Mouse (Mus musculus) MEL (cell line): ENCODE data around the gene Vps53. TPM values are rescaled to one million over a fixed set of nuclear protein-coding genes. Genes with fewer than 3 reads are reported as not detected.

Source experiments
- DNase-seq: peaks from one replicate; pipeline ENCODE4 v3.0.0; 2011; ENCODE audit warnings: low read depth, low spot score
- H3K27ac ChIP-seq: 2 replicates; pipeline ENCODE4 v1.5.1; 2012; ENCODE audit warnings: low read depth, mild to moderate bottlenecking, control low read depth, low read length, moderate library complexity; ENCODE audit not compliant: control insufficient read depth
- H3K27me3 ChIP-seq, 2 experiments: fragments of 150-350 bp in 1 of 2; sonication (generic) in 1 of 2; 2 replicates each; pipeline ENCODE4 v1.6.1; 2012; ENCODE audit warnings: low read length in 2 of 2, mild to moderate bottlenecking in 2 of 2, improper control_type of control experiment in 1 of 2, moderate library complexity in 1 of 2; ENCODE audit not compliant: insufficient read depth in 2 of 2, control insufficient read depth in 1 of 2
- H3K36me3 ChIP-seq, 2 experiments: 2 replicates each; pipeline ENCODE4 v1.6.1; 2012 to 2014; ENCODE audit warnings: low read length in 2 of 2, improper control_type of control experiment in 1 of 2, inconsistent platforms in 1 of 2, mild to moderate bottlenecking in 1 of 2; ENCODE audit not compliant: insufficient read depth in 2 of 2, control insufficient read depth in 1 of 2
- H3K4me1 ChIP-seq, 2 experiments: fragments of 150-350 bp in 1 of 2; sonication (generic) in 1 of 2; 2 replicates each; pipeline ENCODE4 v1.6.1; 2012; ENCODE audit warnings: low read length in 2 of 2, improper control_type of control experiment in 1 of 2, mild to moderate bottlenecking in 1 of 2; ENCODE audit not compliant: insufficient read depth in 2 of 2, control insufficient read depth in 1 of 2
- H3K4me3 ChIP-seq, 2 experiments: fragments of 150-350 bp in 1 of 2; sonication (generic) in 1 of 2; 2 replicates each; pipeline ENCODE4 v1.5.1; 2012; ENCODE audit warnings: low read depth in 2 of 2, low read length in 2 of 2, mild to moderate bottlenecking in 2 of 2, moderate library complexity in 2 of 2, control low read depth in 1 of 2, improper control_type of control experiment in 1 of 2; ENCODE audit not compliant: control insufficient read depth in 1 of 2, insufficient read depth in 1 of 2
- H3K79me2 ChIP-seq: 2 replicates; pipeline ENCODE4 v1.6.1; 2012; ENCODE audit warnings: mild to moderate bottlenecking, low read length, moderate library complexity; ENCODE audit not compliant: control insufficient read depth, poor library complexity, insufficient read depth
- H3K9ac ChIP-seq: 2 replicates; pipeline ENCODE4 v1.6.1; 2012; ENCODE audit warnings: low read depth, mild to moderate bottlenecking, control low read depth, low read length, moderate library complexity; ENCODE audit not compliant: control insufficient read depth, poor library complexity, severe bottlenecking
- H3K9me3 ChIP-seq: fragments of 150-350 bp; sonication (generic); replicated peaks from 2 replicates; pipeline ENCODE4 v1.6.1; 2012; ENCODE audit warnings: mild to moderate bottlenecking, low read length, improper control_type of control experiment, moderate library complexity; ENCODE audit not compliant: insufficient read depth
- BHLHE40 ChIP-seq: IDR thresholded peaks from 2 replicates; pipeline ENCODE4 v1.6.1; 2012; ENCODE audit warnings: low read depth, mild to moderate bottlenecking, inconsistent platforms, low read length, improper control_type of control experiment, borderline replicate concordance
- ELF1 ChIP-seq: IDR thresholded peaks from 2 replicates; pipeline ENCODE4 v1.6.1; 2014; ENCODE audit warnings: low read depth, mild to moderate bottlenecking, inconsistent platforms, low read length, improper control_type of control experiment, moderate library complexity
- EP300 ChIP-seq, 2 experiments: IDR thresholded peaks; 2 replicates each; pipeline ENCODE4 v1.6.1; 2011; ENCODE audit warnings: improper control_type of control experiment in 2 of 2, low read length in 2 of 2, low read depth in 1 of 2, mild to moderate bottlenecking in 1 of 2
- ETS1 ChIP-seq: IDR thresholded peaks from 2 replicates; pipeline ENCODE4 v1.6.1; 2012; ENCODE audit warnings: low read depth, mild to moderate bottlenecking, inconsistent platforms, low read length, improper control_type of control experiment, moderate library complexity
- GABPA ChIP-seq: IDR thresholded peaks from 2 replicates; pipeline ENCODE4 v1.6.1; 2012; ENCODE audit warnings: low read depth, mild to moderate bottlenecking, inconsistent platforms, low read length, improper control_type of control experiment, moderate library complexity
- GATA1 ChIP-seq: IDR thresholded peaks from 2 replicates; pipeline ENCODE4 v1.6.1; 2011; ENCODE audit warnings: low read depth, low read length, improper control_type of control experiment
- HCFC1 ChIP-seq: IDR thresholded peaks from 2 replicates; pipeline ENCODE4 v1.6.1; 2012; ENCODE audit warnings: low read depth, mild to moderate bottlenecking, inconsistent platforms, low read length, improper control_type of control experiment, moderate library complexity
- JUND ChIP-seq: IDR thresholded peaks from 2 replicates; pipeline ENCODE4 v1.6.1; 2011; ENCODE audit warnings: low read depth, mild to moderate bottlenecking, improper control_type of control experiment, low read length
- MAX ChIP-seq: IDR thresholded peaks from 2 replicates; pipeline ENCODE4 v1.6.1; 2011; ENCODE audit warnings: low read length, improper control_type of control experiment
- MXI1 ChIP-seq: IDR thresholded peaks from 2 replicates; pipeline ENCODE4 v1.6.1; 2011; ENCODE audit warnings: mild to moderate bottlenecking, low read depth, low read length, improper control_type of control experiment
- MYC ChIP-seq: IDR thresholded peaks from 2 replicates; pipeline ENCODE4 v1.6.1; 2011; ENCODE audit warnings: low read depth, mild to moderate bottlenecking, low read length, improper control_type of control experiment, moderate library complexity
- POLR2AphosphoS2 ChIP-seq: IDR thresholded peaks from 2 replicates; pipeline ENCODE4 v1.6.1; 2011; ENCODE audit warnings: low read length, improper control_type of control experiment
- RAD21 ChIP-seq: IDR thresholded peaks from 2 replicates; pipeline ENCODE4 v1.6.1; 2011; ENCODE audit warnings: mild to moderate bottlenecking, low read depth, low read length, improper control_type of control experiment
- RCOR1 ChIP-seq: IDR thresholded peaks from 2 replicates; pipeline ENCODE4 v1.6.1; 2012; ENCODE audit warnings: low read depth, mild to moderate bottlenecking, inconsistent platforms, low read length, improper control_type of control experiment
- SIN3A ChIP-seq: IDR thresholded peaks from 2 replicates; pipeline ENCODE4 v1.6.1; 2012; ENCODE audit warnings: low read length, improper control_type of control experiment, inconsistent platforms
- SMC3 ChIP-seq: IDR thresholded peaks from 2 replicates; pipeline ENCODE4 v1.6.1; 2011; ENCODE audit warnings: low read depth, low read length, improper control_type of control experiment
- TBP ChIP-seq: IDR thresholded peaks from 2 replicates; pipeline ENCODE4 v1.8.0; 2011; ENCODE audit warnings: low read depth, low read length, improper control_type of control experiment
- TCF12 ChIP-seq: IDR thresholded peaks from 2 replicates; pipeline ENCODE4 v1.6.1; 2014; ENCODE audit warnings: low read depth, mild to moderate bottlenecking, inconsistent platforms, low read length, improper control_type of control experiment, moderate library complexity
- USF2 ChIP-seq, 2 experiments: IDR thresholded peaks; 2 replicates each; pipeline ENCODE4 v1.6.1; 2011 to 2012; ENCODE audit warnings: improper control_type of control experiment in 2 of 2, low read length in 2 of 2, borderline replicate concordance in 1 of 2, inconsistent platforms in 1 of 2, low read depth in 1 of 2, mild to moderate bottlenecking in 1 of 2; ENCODE audit not compliant: insufficient read depth in 1 of 2
- ZC3H11A ChIP-seq: IDR thresholded peaks from 2 replicates; pipeline ENCODE4 v1.6.1; 2012; ENCODE audit warnings: low read depth, mild to moderate bottlenecking, inconsistent platforms, low read length, improper control_type of control experiment
- polyA plus RNA-seq, 2 experiments: library from polyadenylated mRNA; stranded (reverse) in 1 of 2; unstranded in 1 of 2; fragments of >175 nt in 1 of 2; fragments of >200 nt in 1 of 2; gene quantifications; 2 replicates each; pipeline versions ENCODE4 v1.2.1 to v1.2.4; 2012; ENCODE audit warnings: low replicate concordance in 2 of 2, low read depth in 1 of 2; ENCODE audit not compliant: insufficient read length in 2 of 2, insufficient read depth in 1 of 2, missing spikeins in 1 of 2
- total RNA-seq: library from RNA; depleted of rRNA; stranded (reverse); fragments of 300-350 nt; gene quantifications from 2 replicates; pipeline ENCODE4 v1.2.3, GENCODE M21; 2012

The Vps53 gene
- total and polyA plus RNA-seq, 3 experiments, result 38.4 to 50.4 TPM; not detected in 1

GRCm38 (mm10) chr11:76010838-76011624, 168.4 kb downstream of the Vps53 start:
- Histone ChIP-seq H3K4me1 (peaks cover 6 to 34% of the 10 kb centered on the region in 2 experiments), H3K4me3 (0 out of 4 replicates have a peak overlapping the region, but pooled peaks of 1 of the 2 experiments have one; percentile 2), H3K9me3 (no peaks in the 10 kb centered on the region), H3K27ac (peak overlapping the region; percentile 64), H3K36me3 (peaks cover 0 to 14% of the 10 kb centered on the region in 2 experiments; a peak in 2 of 4 replicates), H3K9ac (no peak overlapping the region), H3K79me2 (no peaks in the 10 kb centered on the region), H3K27me3 (no peaks in the 10 kb centered on the region)
- TF ChIP-seq JUND, result 0 out of 2 replicates have a peak, but pooled peaks have one; percentile 7
- TF ChIP-seq GABPA, result no peak
- TF ChIP-seq RCOR1, result peak; percentile 71
- TF ChIP-seq SIN3A, result peak; percentile 56
- peak; percentile 40; the same call in 1 of the 2 replicates for TF ChIP-seq ETS1
- TF ChIP-seq RAD21, result no peak
- 0 out of 2 replicates have a peak, but pooled peaks have one; percentile 11 for TF ChIP-seq HCFC1
- peak; percentile 39; the same call in 1 of the 2 replicates for TF ChIP-seq ELF1
- TF ChIP-seq USF2 (IDR thresholded peaks at IDR 0.05; ENCODE audit: borderline replicate concordance in 1 of 2, insufficient read depth in 1 of 2, low read depth in 1 of 2, low read length in 2 of 2), result no peak
- peak; percentile 64; the same call in 1 of the 2 replicates for TF ChIP-seq TBP
- 0 out of 2 replicates have a peak, but pooled peaks have one; percentile 31 for TF ChIP-seq MYC
- TF ChIP-seq GATA1, result peak; percentile 80
- peak; percentile 71 for TF ChIP-seq TCF12
- peak; percentile 71 to 86 for TF ChIP-seq EP300 (IDR thresholded peaks at IDR 0.05; ENCODE audit: low read depth in 1 of 2, low read length in 2 of 2)
- TF ChIP-seq BHLHE40, result 0 out of 2 replicates have a peak, but pooled peaks have one; percentile 13
- no peak for TF ChIP-seq POLR2AphosphoS2
- DNase-seq, result peak; percentile 91

GRCm38 (mm10) chr11:76009101-76009500, 170.3 kb downstream of the Vps53 start:
- H3K79me2 ChIP-seq, result no peaks in the 10 kb centered on the region
- TF ChIP-seq SMC3 (no peak), BHLHE40 (no peak), MAX (peak; percentile 43; the same call in 1 of the 2 replicates), RAD21 (no peak), ZC3H11A (no peak), MXI1 (no peak), ETS1 (no peak), SIN3A (no peak), GATA1 (peak; percentile 33; the same call in 1 of the 2 replicates)
- peaks cover 6 to 26% of the 10 kb centered on the region in 2 experiments for H3K4me1 ChIP-seq
- DNase-seq, result no peak
- no peaks in the 10 kb centered on the region for H3K27me3 ChIP-seq
- H3K4me3 ChIP-seq, result no peak overlapping the region
- H3K36me3 ChIP-seq, result peaks cover 0 to 13% of the 10 kb centered on the region in 2 experiments; a peak in 2 of 4 replicates
- no peak overlapping the region for H3K27ac ChIP-seq
- H3K9ac ChIP-seq, result no peak overlapping the region
- H3K9me3 ChIP-seq, result no peaks in the 10 kb centered on the region
